Mouse (Mus musculus) lung, adult 18-20 months (tissue): ENCODE results near the gene Plxnb2.
A peak's percentile ranks its signal among the peaks of the same experiment; 100 is the strongest.

Source experiments
- DNase-seq, 2 experiments: peaks; one replicate each; pipeline ENCODE4 v3.0.0; 2022; ENCODE audit warnings: mixed read lengths in 2 of 2

Gene Plxnb2

DNA sequence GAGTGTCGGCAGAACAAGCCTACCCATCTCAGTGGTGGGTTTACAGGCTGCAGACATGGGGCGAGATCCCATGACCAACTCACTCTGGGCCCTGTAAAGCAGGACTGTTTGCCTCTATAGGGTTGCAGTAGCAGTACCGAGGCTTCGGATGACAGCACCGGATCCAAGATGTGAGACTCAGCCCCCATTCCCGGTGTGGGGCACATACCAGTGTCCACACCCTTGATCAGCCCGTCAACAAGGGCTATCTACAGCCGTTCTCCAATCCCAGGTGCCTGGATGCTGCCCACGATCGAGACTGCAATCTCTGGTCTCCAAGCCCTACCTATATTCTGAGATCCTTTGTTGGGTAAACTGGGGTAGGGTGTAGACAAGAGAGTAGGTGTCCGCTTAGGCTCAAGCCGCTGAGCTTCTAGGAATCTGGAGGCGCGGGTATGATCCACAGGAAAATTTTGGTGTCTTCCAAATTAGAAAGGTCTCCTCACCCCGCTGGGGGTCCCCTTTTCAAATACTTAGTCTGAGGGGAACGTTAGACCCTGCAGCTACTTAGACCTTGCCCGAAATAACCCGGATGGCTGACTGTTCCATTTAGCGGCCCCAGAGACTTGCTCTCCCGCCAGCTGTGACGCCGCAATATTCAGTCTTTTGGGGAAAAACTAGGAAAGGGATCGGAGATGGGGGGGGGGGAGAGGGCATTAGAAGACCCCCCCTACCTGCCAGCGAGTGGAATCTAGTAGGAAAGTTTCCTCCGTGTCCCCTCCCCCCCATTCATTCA is 31.9 kb downstream of the Plxnb2 start:
- DNase-seq = no peak

DNA sequence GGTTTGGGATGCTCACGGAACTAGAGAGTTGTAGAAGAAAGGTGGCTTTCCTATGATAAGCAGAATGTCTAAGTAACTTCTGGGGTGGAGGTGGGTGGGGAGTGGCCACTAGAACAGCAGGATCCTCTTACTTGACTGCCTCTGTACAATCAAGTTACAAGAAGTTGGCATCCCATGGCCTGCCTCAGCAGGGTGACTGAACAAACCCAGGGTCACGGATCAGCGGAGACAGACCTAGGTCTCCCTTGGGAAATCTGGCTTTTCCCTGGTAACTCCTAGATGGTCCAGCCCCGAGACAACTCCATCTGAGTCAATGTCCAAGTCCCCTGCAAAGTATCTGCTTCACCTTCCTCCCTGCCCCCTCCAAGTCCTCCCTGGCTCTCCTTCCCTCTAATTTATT is 32.7 kb downstream of the Plxnb2 start:
- no peak for DNase-seq

DNA sequence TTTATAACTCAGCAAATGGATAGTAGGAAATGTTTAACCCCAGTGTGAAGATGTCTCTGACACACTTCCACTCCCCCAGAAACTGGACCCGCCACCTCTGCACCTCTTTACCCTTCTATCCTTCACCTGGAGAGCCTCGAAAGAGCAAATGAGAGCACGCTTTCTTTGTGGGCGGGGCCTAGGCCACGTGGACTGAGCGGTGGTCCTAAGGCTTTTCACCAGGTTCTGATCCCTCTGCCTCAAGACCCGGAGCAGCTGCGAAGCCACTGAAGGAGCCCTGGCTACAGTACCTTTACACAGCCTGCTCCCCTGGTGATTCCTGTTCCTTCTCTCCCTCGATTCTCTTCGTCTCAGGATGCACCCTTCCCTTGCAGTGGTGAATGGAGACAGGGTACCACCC is 33.1 kb downstream of the Plxnb2 start:
- DNase-seq = no peak

DNA sequence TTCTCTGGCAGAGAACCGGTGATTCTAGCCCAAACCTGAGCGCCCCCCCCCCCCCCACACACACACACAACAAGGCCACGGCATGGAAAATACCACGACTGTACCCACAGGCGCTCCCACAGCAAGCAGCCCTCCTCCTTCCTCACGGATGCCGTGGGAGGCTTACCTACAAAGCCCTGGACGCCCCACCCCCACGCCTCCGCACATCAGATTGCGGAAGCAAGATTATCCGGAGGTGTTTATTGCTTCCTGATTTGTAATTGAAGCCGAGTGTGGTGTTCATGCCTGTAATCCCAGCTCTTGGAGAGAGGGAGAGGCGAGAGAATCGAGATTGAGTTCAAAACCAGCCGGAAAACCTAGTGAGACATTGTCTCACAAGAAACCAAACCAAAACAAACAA is 33.6 kb downstream of the Plxnb2 start:
- DNase-seq = peak; percentile 60 to 64

DNA sequence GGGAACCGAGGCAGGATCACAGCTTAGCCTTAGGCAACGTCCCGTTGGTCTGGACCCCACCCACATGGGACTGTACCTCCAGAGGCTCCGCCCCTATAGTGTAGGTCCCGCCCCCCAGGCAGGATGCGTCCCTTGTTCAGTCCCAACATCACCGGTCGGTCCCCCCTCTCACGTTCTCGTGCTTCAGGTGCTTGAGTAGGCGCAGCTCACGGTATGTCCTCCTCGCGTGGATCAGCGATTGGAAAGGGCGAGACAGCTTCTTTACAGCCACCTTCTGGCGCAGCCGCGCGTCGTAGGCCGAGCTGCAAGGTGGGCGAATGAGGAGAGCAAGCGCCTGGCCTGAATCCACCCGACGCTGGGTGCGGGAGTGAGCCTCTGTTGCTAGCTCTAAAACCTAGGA is 34.1 kb downstream of the Plxnb2 start:
- peak; percentile 73 to 77 for DNase-seq

DNA sequence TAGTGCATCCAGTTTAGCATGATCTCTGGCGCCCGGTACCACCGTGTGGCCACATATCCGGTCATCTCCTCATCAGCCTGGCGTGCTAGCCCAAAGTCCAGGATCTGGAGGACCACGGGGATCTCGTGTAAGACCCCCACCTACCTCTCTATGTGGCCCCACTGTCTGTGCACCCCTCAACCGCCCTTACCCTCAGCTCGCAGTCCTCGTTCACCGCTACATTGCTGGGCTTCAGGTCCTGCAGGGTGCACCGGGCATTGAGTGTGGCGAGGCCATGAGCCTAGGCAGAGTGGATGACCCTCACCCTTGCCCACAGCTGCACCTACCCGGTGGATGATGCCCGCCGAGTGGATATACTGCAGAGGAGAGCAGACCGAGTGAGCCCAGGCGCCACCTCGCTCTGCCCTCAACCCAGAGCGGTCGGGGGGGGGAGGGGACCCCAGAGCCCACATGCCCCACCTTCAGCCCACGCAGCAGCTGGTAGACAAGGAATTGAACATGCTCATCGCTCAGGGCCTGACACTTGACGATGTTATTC is 34.7 kb downstream of the Plxnb2 start:
- DNase-seq = no peak

DNA sequence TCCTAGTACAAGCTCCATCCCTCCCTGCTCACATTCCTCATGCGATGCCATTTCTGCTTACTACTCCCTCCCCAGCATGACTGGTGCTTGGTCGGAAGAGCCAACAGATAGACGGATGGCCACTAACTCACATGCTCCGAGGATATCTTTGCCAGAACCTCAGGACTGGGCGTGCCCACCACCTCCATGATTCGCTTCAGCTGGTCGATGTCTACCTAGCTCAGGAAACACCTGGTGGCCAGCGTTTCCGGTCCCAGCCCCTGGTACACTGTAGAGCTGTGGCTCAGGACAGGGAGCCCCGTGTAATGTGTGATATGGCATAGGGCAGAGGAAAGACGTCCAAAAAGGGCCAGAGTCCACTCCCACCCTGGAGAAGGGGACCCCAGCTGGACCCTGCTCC is 35.6 kb downstream of the Plxnb2 start:
- no peak for DNase-seq

DNA sequence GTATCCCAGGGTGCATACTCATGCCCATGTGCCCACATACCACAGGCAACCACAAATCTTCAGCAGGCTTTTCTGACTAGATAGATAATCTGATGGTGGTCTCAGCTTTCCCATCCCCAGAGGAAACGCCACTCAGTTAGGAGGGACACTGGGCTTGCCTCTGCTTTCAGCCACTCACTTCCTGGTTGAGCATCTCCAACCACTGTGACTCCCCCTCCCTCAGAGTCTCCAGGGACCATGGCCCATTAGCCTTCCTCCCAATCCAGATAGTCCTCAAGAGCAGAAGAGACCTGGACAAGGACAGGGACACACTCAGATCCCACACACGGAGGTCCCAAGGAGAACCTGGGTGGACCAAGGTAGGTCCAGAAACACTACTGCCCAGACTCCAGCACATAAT is 37.5 kb downstream of the Plxnb2 start:
- no peak for DNase-seq

DNA sequence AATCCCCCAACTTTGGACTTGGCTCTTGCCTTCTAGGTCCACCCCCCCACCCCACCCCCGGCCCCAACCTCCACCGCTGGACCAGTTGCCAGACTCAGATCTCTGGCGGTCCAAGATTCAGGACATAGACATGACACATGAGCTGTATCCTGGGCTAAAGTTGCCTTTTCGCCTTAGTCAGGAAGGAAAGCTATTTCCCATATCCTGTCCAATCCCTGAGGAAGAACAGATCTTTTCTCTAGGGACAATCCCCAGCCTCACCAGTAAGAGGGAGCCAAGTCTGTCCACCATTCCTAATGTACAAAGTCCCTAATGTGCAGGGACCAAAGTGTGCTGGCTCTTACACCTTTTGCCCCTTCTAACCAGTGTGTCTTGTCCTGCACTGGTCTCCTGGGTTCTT is 38.7 kb downstream of the Plxnb2 start:
- DNase-seq = no peak

DNA sequence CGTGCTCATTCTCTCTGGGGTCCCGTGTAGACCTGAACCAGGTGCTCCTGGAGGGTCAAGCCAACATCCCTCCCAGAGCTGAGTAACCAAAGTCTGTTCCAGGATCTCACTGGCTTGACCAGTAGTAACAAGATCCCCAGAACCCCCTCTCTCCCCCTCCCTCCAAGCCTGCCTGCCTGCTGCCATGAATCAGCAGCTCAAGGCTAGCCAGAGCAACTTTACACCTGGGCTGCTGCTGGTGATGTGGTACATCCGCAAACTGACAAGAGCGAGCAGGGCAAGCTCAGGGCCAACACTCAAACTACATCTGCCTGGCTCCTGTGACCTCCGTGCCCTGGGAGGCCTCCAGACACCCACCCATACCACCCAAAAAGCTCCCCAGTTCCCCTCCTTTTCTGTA is 39.1 kb downstream of the Plxnb2 start:
- DNase-seq = no peak

DNA sequence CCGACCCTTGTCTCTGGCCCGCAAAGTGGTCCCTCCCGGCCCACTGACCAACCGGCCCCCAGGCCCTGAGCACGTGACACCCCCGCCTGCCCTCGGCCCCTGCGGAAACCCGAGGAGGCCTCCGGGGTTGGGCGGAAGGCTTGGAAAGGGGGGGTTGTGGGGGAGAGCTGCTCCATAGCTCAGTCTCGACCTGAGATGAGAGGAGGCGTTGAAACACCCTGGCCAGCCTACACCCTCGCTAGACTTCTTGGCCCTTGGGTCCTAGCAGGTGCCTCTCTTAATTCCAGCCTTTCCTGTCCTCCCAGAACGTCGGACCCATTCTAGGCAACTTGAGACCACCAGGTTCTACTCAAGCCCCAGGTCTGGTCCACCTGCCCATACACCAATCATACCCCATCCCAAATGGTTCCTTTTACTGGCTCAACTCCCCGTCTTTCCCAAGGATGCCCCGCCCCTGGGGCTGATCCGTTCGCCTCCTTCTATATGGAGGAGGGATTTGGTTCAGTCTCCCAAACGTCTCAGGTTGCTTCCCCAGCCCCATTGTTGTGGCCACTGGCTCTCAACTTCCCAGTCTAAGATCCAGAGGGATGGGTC is 39.8 kb downstream of the Plxnb2 start, which contains the start of gene Mapk12:
TSS of gene Mapk12 (minus strand) at position 45 of the 594 bp plus-strand sequence.
- peak; percentile 80 to 86 for DNase-seq

DNA sequence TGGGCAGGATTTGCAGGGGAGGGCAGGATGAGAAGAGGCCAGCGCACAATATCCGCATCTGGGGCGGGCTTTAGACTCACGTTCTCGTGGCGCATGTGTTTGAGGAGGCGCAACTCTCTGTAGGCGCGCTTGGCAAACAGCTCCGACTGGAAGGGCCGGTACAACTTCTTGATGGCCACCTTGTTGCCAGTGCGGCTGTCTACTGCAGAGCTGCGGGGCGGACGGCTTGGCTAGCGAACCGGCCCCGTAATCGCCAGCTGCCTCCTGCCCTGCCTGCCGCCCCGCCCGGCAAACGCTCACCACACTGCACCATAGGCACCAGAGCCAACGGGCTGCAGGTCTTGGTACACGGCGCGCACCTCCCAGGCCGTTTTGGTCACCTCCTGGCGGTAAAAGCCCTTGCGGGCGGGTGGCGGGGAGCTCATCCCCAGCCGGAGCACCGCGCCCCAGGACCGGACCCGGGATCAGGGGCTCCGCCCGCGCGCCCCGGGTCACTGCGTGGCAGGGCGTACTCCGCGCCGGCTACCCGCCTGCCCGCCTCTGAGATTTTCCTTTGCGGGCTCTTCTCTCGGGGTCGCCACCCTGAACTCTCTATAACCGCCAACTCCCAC is 40.4 kb downstream of the Plxnb2 start:
- DNase-seq = peak; percentile 83 to 85

DNA sequence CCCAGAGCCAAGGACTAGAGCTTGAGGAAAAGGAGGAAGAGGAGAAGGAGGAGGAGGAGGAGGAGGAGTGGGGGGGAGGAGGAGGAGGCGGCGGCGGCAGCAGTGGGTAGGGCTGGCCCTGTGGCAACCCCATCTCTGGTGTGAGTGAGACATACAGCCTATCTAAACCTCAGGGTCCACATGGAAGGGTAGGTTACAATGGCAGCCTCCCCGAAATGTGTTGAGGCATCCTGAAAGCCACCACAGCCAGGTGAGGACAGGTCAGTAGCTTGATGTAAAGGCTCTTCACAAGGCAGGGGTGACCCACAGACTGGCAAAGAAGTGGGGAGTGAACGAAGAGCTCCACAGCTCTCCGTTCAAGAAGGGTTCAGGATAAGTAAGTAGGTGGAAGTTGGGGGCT is 42.1 kb downstream of the Plxnb2 start:
- no peak for DNase-seq

DNA sequence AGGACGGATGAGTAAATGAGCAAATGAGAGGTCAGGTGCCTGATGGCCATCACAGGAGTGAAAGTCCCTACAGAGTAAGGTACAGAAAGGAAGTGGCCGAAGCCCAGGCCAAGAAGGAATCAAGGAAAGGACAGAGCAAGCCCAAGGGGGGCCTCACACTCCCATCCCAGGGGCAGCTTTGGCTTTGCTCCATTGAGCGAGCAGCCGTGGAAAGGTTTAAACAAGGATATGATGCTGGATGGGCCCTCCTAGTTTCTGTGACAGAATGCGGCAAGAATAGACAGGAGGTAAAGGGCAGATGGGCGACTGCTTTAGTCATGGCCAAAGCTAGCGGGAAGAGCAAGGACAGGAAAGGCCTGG is 42.6 kb downstream of the Plxnb2 start:
- no peak for DNase-seq

DNA sequence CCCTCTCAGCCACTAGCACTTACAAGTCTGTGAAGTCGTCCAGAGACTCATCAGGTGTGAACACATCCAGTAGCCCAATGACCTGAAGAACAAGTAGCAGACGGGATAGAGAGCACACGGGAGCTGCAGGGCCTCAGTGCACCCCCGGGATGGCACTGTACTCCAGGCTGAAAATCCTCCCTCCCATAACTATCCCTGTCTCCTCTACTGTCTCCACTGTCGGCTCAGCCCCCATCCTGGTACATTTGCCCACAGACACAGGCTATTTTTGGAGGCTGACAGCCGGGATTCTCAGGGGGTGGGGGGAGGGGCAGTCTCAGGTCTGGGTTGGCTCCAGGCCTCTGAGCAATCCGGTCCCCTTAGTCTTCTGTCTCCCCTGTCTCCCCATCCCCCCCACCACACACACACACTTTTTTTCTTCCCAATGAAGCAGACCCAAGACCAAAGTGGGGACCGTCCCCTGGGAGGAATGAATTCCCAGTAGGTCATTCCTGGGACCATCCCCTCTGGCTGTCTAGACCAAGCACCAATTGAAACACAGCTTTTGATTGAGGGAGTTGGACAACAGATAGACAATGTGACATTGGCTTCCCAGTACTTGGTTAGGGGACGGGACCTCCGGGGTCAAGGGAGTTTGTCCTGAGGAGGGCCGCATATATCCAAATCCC is 43.1 kb downstream of the Plxnb2 start:
- DNase-seq = no peak

DNA sequence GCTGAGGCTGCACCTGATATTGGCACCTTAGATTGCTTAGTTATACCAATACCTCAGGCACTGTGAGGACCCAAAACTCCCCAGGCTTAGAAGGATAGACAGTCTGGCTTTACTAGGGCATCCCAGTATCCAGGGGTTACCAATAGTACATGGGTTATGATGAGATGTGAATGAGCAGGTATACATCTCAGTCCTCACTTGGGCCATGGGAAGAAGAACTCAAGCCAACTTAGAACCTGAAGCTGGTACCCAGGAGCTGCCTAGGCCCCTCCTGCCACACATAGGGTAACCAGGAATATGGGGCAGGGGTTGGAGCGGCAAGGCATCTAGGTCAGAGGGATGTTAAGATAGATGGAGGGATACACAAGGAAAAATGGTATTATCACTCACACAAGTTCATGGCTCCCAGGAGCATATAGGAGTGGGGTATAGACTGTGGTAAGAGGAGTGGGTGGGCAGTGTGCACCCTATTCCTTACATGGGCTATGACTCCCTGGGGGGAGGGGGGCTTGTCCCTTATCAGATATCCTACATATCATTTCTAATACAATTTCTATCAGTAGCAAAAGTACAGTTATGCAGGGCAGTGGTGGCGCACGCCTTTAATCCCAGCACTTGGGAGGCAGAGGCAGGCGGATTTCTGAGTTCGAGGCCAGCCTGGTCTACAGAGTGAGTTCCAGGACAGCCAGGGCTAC is 44.0 kb downstream of the Plxnb2 start:
- DNase-seq = no peak

DNA sequence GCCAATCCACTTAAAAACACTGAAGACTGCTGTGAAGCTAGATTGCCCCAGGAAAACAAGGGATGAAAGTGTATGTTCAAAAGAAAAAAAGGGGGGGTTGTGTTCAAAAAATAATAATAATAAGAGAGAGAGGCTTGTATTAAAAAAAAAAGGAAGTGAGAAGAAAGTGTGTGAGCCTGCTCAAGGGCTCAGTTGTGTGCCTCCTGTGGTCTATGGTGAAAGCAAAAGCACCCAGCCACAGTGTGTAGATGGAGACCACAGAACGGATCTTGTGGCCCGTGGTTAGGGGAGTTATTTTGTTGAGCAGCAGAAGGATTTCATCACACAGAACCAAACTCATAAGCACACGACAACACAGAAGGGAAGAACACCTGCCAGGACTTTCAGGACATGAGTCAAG is 49.3 kb downstream of the Plxnb2 start:
- DNase-seq = peak in 1 of 2 experiments; percentile 58

DNA sequence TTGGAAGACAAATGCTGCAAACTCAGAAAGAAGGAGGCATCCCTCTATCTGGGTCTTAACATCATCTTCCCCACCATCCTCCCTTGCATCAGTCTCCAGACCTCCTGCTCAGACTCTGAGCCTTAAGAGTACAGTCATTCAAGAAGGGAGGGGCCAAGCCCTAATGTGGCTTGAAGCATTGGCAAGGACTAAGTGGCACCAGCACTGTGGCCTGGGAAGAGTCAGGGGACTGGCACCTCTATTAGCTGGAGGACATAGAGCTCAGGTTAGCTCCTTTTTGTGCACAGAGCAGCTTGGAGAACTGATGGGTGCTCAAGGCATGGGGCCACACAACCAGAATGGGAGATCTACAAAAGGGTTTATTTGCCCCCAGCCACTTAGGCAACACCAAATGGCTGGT is 50.3 kb downstream of the Plxnb2 start:
- DNase-seq = no peak

DNA sequence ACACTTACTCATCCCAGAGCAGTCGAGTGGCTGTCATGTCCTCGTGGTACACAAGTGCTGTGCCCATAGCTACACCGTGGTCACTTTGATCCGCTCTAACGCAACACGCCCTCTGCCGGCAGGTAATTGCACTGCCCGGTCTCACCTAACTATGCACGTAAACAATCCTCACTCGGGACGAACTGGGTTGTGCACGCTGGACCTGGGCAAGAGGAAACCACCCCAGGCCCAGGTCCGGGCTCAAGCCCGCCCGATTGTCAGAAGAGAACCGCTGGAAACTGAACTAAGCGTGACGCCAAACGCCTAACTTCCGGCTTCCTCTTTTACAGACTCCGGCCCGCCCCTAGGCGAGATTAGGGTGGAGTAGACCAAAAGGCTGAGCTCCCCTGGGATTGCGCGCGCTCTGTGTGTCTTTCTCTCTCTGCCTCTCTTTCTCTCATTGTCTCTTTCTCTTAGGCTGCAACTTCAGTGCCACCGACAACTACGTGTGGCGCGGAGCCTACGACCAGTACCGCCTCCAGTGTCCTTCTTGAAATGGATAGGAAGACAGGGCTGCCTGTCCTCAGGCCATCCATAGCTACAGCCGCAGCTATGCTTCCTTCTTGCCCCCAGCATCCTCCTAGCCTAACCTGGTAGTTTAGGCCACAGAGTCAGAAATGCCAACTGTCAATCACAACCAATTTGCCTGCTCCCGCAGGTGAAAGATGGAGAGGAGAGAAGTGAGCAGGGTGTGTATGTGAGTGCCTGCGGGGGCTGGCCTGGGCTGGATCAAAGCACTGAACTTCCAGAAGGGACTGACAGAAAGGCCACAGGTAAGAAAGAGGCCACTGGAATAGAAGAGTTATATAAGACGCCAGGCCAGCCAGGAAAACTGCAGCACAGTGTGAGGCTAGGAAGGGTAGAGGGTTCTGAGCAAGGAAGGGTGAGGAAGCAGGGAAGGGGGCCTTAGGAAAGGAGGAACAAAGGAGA is 51.9 kb downstream of the Plxnb2 start, which contains the start of gene Hdac10:
TSS of gene Hdac10 (minus strand) at position 319 of the 969 bp plus-strand sequence.
- DNase-seq = peak; percentile 85 to 88

DNA sequence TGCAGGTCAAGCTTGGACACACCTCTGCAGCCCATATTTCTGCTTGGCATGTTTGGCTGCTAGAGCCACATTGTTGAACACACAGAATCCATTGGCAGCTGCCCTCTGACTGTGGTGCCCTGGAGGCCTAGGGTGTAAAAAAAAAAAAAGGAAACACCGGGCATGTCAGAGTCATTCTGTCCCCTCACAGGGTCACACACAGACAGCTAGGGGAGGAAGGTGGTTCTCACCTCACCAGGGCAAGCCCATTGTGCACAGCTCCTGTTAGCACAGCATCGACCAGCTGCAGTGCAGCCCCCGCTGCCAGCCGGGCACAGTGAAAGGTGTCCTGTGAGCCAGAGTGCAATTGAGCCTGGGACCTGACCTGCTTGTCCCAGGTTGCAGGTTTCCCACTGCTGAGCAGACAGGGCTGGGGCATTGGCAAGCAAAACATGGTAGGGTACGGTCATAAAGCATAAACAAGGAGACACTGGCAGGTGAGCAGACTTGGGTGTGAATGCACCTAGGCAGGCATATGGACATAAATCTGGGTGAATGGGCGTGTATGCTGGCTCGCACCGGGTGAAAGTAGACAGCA is 53.1 kb downstream of the Plxnb2 start:
- DNase-seq = no peak

DNA sequence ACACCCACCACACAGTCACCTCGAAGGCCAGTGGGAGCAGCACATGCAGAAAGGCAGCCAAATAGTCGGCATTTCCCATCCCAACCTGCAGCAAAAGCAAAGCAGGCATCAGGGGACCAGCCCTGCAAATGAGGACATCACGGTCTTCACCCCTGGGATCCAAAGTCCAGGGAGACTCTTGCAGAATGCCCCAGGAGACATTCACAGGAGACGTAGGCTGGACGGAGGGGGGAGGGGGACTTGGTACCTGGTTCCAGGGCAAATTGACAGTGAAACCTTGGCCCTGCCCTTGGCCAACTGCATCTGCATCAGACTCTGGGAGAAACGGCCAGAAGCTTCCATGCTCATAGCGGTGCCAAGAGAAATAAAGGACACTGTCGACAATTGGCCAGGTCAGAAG is 54.0 kb downstream of the Plxnb2 start:
- DNase-seq = no peak
